Mouse (Mus musculus) stomach, postnatal 0 days (tissue): ENCODE results near the gene Chchd2.

ENCODE experiments used
- CTCF ChIP-seq: IDR thresholded peaks from 2 replicates; pipeline ENCODE4 v1.5.1; 2016; ENCODE audit warnings: antibody characterized with exemption, low read depth, mild to moderate bottlenecking, moderate library complexity
- EP300 ChIP-seq: optimal IDR thresholded peaks from 2 replicates; pipeline ENCODE3; 2016; ENCODE audit warnings: antibody characterized with exemption

- TF ChIP-seq CTCF (no peak), EP300 (no peak)
These were observed 37.7 kb upstream of the Chchd2 start for GRCm38 (mm10) chr5:129924820-129925452.
